Mouse (Mus musculus): ENCODE measurements around the gene Cox20.
"Not testable (repeated sequence)": the region's sequence is repeated elsewhere in the genome, so short reads cannot be mapped to it uniquely, and the experiment has no call there.

Gene Cox20

DNA sequence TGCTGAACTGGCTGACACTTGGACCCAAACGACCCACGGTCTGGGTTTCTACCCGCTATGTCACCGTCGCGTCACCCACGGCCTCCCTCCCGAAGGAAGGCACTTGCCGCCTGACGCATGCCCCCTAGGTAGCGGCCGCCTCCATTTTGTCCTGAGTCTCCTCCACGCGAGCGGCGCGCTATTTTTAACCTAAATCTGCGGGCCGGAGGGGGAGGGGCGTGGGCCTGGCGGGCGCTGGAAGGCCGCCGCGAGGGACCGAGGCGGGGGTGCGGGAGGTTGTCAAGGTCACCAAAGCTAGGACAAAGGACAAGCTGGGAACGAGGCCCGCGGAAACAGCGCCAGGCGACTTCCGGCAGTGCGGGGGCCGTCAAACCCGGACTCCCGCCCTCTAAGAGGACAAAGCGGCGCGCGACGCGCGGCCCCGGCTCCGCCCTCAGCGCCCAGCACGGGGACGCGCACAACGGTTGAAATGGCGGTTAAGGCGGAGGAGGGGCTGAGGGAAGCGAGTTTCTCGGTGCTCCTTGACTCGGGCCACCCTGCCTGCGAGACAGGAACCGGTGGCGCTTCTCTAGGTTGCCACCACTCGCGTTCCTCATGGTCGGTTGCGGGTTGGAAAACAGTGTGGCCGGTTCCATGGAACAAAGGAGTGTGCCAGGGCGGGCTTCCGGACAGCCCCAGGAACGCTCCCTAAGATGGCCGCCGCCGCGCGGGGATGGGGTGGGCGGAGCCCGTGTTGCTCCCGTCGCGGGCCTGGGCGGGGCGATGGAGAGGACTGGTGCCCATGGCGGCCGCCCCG is at the start of gene Cox20:
TSS of gene Cox20 (plus strand) at position 742 of the 796 bp plus-strand sequence.
- CTCF ChIA-PET, result interaction anchor here in 1 of 4 experiments (1.1 kb wide), 1 partner anchor 43 kb away, joined by 4 read pairs; no protein-coding TSS in a partner anchor
- POLR2A ChIA-PET, result interaction anchor here (0.6 to 26.9 kb wide), 39 partner anchors 11 to 602 kb away, joined by 3 to 1059 read pairs (median 4); partner anchors contain the start of genes Hnrnpu (in 3 of the 4), Catspere2 (in 1 of the 4), Desi2 (in 1 of the 4) and Efcab2 (in 1 of the 4)

DNA sequence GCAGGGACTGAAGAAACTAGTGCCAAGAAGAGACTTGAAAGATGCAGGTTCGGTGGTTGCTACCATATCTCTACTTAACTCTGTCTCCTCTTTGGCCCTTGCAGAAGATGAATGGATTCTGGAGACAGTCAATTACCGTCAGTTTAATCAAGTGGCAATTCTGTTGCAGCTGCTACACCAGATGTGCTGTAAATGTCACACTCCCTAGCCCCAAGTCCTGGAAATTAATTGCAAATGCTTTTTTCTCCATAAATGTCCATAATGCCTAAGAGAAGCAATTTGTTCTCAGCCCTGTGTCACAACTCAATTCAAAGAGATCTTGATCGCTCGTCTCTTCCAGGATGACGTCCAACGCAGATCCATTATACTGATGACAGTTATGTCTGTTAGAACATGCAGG is 48.3 kb upstream of the Cox20 start:
- POLR2A ChIA-PET, result interaction anchor here in 1 of 4 experiments (0.6 kb wide), 1 partner anchor 10 kb away, joined by 11 read pairs; no protein-coding TSS in a partner anchor

DNA sequence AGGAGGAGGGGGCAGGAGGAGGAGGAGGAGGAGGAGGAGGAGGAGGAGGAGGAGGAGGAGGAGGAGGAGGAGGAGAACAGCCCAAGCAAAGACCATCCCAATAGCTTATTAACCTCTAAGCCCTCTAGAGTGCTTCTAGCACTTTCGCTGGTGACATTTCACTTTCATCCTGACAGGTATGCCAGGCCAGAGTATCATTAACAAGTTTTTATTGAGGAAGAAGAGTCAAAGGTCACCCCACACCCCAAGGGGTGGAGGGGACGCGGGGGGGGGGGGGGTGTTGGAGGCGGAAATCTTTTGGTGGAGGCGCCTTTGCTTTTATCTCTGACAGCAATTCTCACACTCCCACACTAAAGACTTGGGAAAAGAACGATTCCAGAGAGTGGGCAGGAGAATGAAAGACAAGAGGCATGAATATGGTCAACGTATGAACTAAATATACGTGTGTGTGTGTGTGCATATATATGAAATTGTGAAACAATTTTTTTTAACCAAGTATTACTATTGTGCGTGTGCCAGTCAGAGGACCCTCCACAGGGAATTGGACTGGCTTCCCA is 43.7 kb upstream of the Cox20 start:
- POLR2A ChIA-PET, result interaction anchor here in 3 of 4 experiments (0.6 to 1.5 kb wide), 8 partner anchors 17 to 1456 kb away, joined by 3 to 6 read pairs (median 4); partner anchors contain the start of gene Hnrnpu (in 1 of the 3)
- CTCF ChIA-PET, result no interaction called here

More for the DNA sequence above, 48.3 kb upstream of the Cox20 start:
- CTCF ChIA-PET, result no interaction called here

DNA sequence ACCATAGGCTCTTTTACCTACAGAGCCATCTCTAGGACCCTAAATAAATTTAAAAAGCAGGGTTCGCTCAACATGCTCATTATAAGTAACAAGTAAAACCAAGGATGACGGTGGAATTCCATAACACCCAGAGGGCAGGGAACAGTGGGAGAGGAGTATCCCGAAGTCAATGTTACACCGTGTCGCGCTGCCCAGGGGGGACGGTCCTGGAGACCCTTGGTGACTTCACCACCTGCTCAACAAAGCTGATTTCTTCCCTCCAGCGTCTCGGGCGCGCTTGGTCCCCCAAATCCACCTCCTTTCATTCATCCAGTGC is 43.2 kb upstream of the Cox20 start:
- CTCF ChIA-PET, result interaction anchor here in 1 of 4 experiments (1.0 kb wide), 1 partner anchor 190 kb away, joined by 3 read pairs; no protein-coding TSS in a partner anchor
- POLR2A ChIA-PET, result interaction anchor here in 2 of 4 experiments (0.8 to 1.5 kb wide), 3 partner anchors 60 to 291 kb away, joined by 3 to 4 read pairs (median 3); partner anchors contain the start of gene Hnrnpu (in 1 of the 2)

- POLR2A ChIA-PET, result interaction anchor here in 3 of 4 experiments (0.6 to 3.5 kb wide), 11 partner anchors 9 to 728 kb away, joined by 3 to 19 read pairs (median 3); partner anchors contain the start of genes Cox20 (in 1 of the 3) and Hnrnpu (in 1 of the 3)
- CTCF ChIA-PET, result interaction anchor here in 1 of 4 experiments (1.0 kb wide), 1 partner anchor 189 kb away, joined by 3 read pairs; no protein-coding TSS in a partner anchor
These were observed 42.6 kb upstream of the Cox20 start for GRCm38 (mm10) chr1:178276054-178276911.

- POLR2A ChIA-PET, result interaction anchor here in 1 of 4 experiments (0.6 to 3.6 kb wide), 7 partner anchors 11 to 1472 kb away, joined by 3 to 18 read pairs (median 4); partner anchors contain the start of gene Cox20
- CTCF ChIA-PET, result not testable (repeated sequence)
These were observed 35.6 kb upstream of the Cox20 start for GRCm38 (mm10) chr1:178283314-178283713.

DNA sequence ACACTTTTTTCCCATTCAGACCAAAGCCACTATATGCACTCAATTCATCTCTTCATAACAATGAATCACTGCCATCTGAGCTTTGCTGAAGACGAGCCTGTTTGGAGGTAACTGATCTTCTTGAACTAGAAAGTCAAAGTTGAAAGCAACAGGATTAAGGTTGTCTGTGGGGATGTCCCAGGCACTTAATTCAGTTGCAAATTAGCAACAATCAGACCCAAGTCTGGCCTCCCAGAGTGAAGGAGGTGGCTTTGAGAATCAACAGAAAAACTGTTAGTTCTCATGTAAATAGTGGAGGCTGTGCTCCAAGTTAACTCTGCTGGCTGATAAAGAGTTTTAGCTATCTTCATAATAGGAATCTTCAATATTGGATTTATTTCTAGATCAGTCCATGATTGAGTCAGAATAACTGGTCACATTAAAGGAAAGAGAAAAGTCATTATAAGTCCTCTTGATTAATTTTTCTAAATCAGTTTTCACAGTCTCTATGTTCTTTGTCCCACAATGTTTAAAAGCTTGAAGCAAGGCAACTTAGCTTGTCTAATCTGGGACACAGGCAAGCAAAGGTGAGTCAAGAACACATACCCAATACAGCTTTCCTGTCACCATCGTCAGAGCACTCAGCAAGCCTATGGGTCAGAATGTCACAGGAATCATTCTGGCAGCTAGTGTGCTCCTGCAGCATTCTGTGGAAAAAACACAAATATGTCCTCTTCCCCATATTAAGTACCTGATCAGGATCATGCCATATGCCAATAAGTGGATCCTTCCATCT is 34.8 kb upstream of the Cox20 start:
- CTCF ChIA-PET, result no interaction called here
- POLR2A ChIA-PET, result interaction anchor here in 1 of 4 experiments (0.8 to 3.6 kb wide), 7 partner anchors 12 to 297 kb away, joined by 3 to 18 read pairs (median 3); partner anchors contain the start of gene Cox20

GRCm38 (mm10) chr1:178287601-178288176 is 31.2 kb upstream of the Cox20 start:
- CTCF ChIA-PET, result no interaction called here
- POLR2A ChIA-PET, result interaction anchor here in 2 of 4 experiments (1.1 to 1.4 kb wide), 4 partner anchors 16 to 119 kb away, joined by 3 to 4 read pairs (median 4); no protein-coding TSS in a partner anchor

GRCm38 (mm10) chr1:178291716-178292115 is 27.2 kb upstream of the Cox20 start:
- ChIA-PET CTCF (interaction anchor here in 2 of 4 experiments (0.5 to 0.6 kb wide), 2 partner anchors 38 to 95 kb away, joined by 4 to 5 read pairs; no protein-coding TSS in a partner anchor), POLR2A (no interaction called here)

GRCm38 (mm10) chr1:178294051-178294450 is 24.9 kb upstream of the Cox20 start:
- ChIA-PET CTCF (interaction anchor here in 1 of 4 experiments (0.7 kb wide), 1 partner anchor 17 kb away, joined by 4 read pairs; no protein-coding TSS in a partner anchor), POLR2A (no interaction called here)

- POLR2A ChIA-PET, result interaction anchor here in 1 of 4 experiments (0.6 to 1.4 kb wide), 2 partner anchors 17 to 86 kb away, joined by 3 to 6 read pairs; no protein-coding TSS in a partner anchor
- CTCF ChIA-PET, result not testable (repeated sequence)
These were observed 17.7 kb upstream of the Cox20 start for GRCm38 (mm10) chr1:178301261-178301660.

GRCm38 (mm10) chr1:178303425-178303824 is 15.5 kb upstream of the Cox20 start:
- POLR2A ChIA-PET, result interaction anchor here in 1 of 4 experiments (1.1 to 1.3 kb wide), 2 partner anchors 14 to 16 kb away, joined by 3 to 4 read pairs; no protein-coding TSS in a partner anchor
- CTCF ChIA-PET, result interaction anchor here in 1 of 4 experiments (0.7 kb wide), 1 partner anchor 61 kb away, joined by 3 read pairs; no protein-coding TSS in a partner anchor

GRCm38 (mm10) chr1:178309487-178309886 is 9.4 kb upstream of the Cox20 start:
- ChIA-PET CTCF (no interaction called here), POLR2A (interaction anchor here in 3 of 4 experiments (0.9 to 26.9 kb wide), 4 partner anchors 8 to 27 kb away, joined by 3 to 1059 read pairs (median 6); partner anchors contain the start of gene Hnrnpu (in 1 of the 3))

DNA sequence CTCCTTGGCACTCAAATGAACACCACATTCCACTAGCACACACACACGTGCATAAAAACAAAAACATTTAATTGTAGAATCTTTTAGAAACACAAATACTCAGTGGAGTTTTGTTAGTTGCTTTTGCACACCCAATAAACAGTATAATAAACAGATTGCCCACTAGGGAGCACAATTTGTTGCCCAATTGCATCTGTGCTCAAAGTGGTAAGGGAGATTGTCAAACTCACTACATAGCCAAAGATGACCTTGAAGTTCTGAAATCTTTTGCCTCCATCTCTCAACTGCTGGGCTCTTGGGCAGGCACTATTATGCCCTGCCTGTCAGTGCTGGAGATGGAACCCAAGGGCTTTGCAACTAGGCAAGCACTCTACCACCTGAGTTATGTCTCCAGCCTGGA is 8.8 kb upstream of the Cox20 start:
- ChIA-PET POLR2A (interaction anchor here in 2 of 4 experiments (0.5 to 26.9 kb wide), 3 partner anchors 24 to 103 kb away, joined by 3 to 1059 read pairs (median 6); partner anchors contain the start of gene Hnrnpu (in 1 of the 2)), CTCF (no interaction called here)

GRCm38 (mm10) chr1:178313039-178313597 is 5.8 kb upstream of the Cox20 start:
- ChIA-PET CTCF (interaction anchor here in 1 of 4 experiments (1.0 kb wide), 1 partner anchor 172 kb away, joined by 3 read pairs; no protein-coding TSS in a partner anchor), POLR2A (interaction anchor here in 2 of 4 experiments (0.7 to 26.9 kb wide), 4 partner anchors 21 to 93 kb away, joined by 3 to 1059 read pairs (median 210); partner anchors contain the start of gene Hnrnpu (in 2 of the 2))

DNA sequence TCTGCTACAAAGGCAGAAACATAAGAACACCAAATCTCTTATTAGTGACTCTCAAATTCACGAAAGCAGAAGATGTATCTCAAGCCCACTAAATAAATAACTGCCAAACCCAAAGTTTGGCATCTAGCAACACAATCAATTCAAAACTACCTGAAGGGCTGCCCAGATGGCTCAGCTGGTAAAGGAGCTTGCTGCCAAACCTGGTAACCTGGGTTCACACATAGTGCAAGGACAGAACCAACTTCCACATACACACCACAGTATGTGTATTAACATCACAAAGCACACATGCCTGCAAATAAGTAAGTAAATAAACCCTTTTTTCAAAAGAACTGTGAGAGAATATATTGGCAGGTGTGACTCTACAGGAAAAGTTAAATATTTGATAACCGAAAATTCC is 4.7 kb upstream of the Cox20 start:
- CTCF ChIA-PET, result interaction anchor here in 1 of 4 experiments (0.7 kb wide), 1 partner anchor 55 kb away, joined by 7 read pairs; no protein-coding TSS in a partner anchor

More for the DNA sequence above, 4.7 kb upstream of the Cox20 start:
- POLR2A ChIA-PET, result interaction anchor here in 3 of 4 experiments (0.6 to 26.9 kb wide), 12 partner anchors 14 to 388 kb away, joined by 3 to 1059 read pairs (median 4); partner anchors contain the start of gene Hnrnpu (in 2 of the 3)

Data from embryonic stem cell, embryonic (primary cell).